Mouse (Mus musculus): ENCODE results near the gene Ccdc184. TPM values are rescaled to one million over a fixed set of nuclear protein-coding genes. Genes with fewer than 3 reads are reported as not detected.

Ccdc184 gene
- total and polyA plus RNA-seq, 3 experiments = 0.52 TPM; not detected in 2

DNA sequence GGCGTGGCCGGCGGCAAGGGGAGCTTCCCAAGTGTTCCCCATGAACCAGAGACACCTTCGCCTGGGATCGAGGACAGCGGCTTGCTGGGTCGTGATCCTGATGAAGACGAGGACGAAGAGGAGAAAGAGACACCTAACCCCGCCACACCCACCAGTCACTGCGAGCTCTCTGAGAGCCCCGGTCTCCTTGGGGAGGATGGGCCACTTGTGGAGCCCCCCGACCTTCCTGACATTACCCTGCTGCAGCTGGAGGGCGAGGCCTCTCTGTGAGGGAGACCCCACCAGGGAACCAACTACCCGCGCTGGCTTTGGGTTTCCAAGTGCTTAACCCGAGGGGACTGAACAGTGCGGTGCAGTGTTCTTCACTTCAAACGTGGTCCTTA, 1.7 kb downstream of the Ccdc184 start:
- peaks cover 30 to 45% of the 10 kb centered on the region in 2 experiments for H3K27me3 ChIP-seq (ENCODE audit: control insufficient read depth in 1 of 2, insufficient read depth in 2 of 2, low read length in 2 of 2)
- no peak overlapping the region for H3K9ac ChIP-seq (ENCODE audit: control insufficient read depth, low read depth, low read length, poor library complexity, severe bottlenecking)
- H3K9me3 ChIP-seq (replicated peaks; ENCODE audit: insufficient read depth, low read length) = no peaks in the 10 kb centered on the region
- TF ChIP-seq ZC3H11A (IDR thresholded peaks at IDR 0.05; ENCODE audit: low read depth, low read length) (no peak), USF2 (IDR thresholded peaks at IDR 0.05; ENCODE audit: borderline replicate concordance in 1 of 2, insufficient read depth in 1 of 2, low read depth in 1 of 2, low read length in 2 of 2) (no peak), MAFK (IDR thresholded peaks at IDR 0.05; ENCODE audit: borderline replicate concordance, low read depth, low read length) (no peak), POLR2AphosphoS2 (IDR thresholded peaks at IDR 0.05; ENCODE audit: low read length) (no peak), TBP (IDR thresholded peaks at IDR 0.05; ENCODE audit: low read depth, low read length) (no peak), HCFC1 (IDR thresholded peaks at IDR 0.05; ENCODE audit: low read depth, low read length) (no peak), NELFE (IDR thresholded peaks at IDR 0.05; ENCODE audit: low read depth, low read length) (no peak), POLR2AphosphoS5 (IDR thresholded peaks at IDR 0.05; ENCODE audit: borderline replicate concordance, low read depth, low read length) (no peak), E2F4 (IDR thresholded peaks at IDR 0.05; ENCODE audit: borderline replicate concordance, low read depth, low read length) (no peak), EP300 (IDR thresholded peaks at IDR 0.05; ENCODE audit: low read depth in 1 of 2, low read length in 2 of 2) (no peak), ZKSCAN1 (IDR thresholded peaks at IDR 0.05; ENCODE audit: low read depth, low read length) (no peak), GABPA (IDR thresholded peaks at IDR 0.05; ENCODE audit: low read depth, low read length) (no peak), TCF12 (IDR thresholded peaks at IDR 0.05; ENCODE audit: low read depth, low read length) (no peak), MYB (IDR thresholded peaks at IDR 0.05; ENCODE audit: low read depth, low read length) (no peak), ETS1 (IDR thresholded peaks at IDR 0.05; ENCODE audit: low read depth, low read length) (no peak), KAT2A (conservative IDR thresholded peaks at IDR 0.05; ENCODE audit: low read depth, low read length) (no peak), ZNF384 (IDR thresholded peaks at IDR 0.05; ENCODE audit: low read depth, low read length) (no peak)
- DNase-seq (ENCODE audit: low read depth, low spot score) = no peak
- H3K36me3 ChIP-seq (ENCODE audit: control insufficient read depth in 1 of 2, insufficient read depth in 2 of 2, low read length in 2 of 2) = no peaks in the 10 kb centered on the region
- H3K27ac ChIP-seq (ENCODE audit: control insufficient read depth, low read depth, low read length) = no peak overlapping the region
- H3K4me1 ChIP-seq (ENCODE audit: control insufficient read depth in 1 of 2, insufficient read depth in 2 of 2, low read length in 2 of 2) = no peaks in the 10 kb centered on the region
- no peak overlapping the region for H3K4me3 ChIP-seq (ENCODE audit: control insufficient read depth in 1 of 2, insufficient read depth in 1 of 2, low read depth in 2 of 2, low read length in 2 of 2)
- H3K79me2 ChIP-seq (ENCODE audit: control insufficient read depth, insufficient read depth, low read length, poor library complexity) = no peaks in the 10 kb centered on the region

GRCm38 (mm10) chr15:98170365-98170764, 3.4 kb downstream of the Ccdc184 start:
- Histone ChIP-seq H3K79me2 (ENCODE audit: control insufficient read depth, insufficient read depth, low read length, poor library complexity) (no peaks in the 10 kb centered on the region), H3K27me3 (ENCODE audit: control insufficient read depth in 1 of 2, insufficient read depth in 2 of 2, low read length in 2 of 2) (peaks cover 31 to 39% of the 10 kb centered on the region in 2 experiments), H3K9ac (ENCODE audit: control insufficient read depth, low read depth, low read length, poor library complexity, severe bottlenecking) (no peak overlapping the region), H3K36me3 (ENCODE audit: control insufficient read depth in 1 of 2, insufficient read depth in 2 of 2, low read length in 2 of 2) (no peaks in the 10 kb centered on the region), H3K9me3 (replicated peaks; ENCODE audit: insufficient read depth, low read length) (no peaks in the 10 kb centered on the region), H3K4me1 (ENCODE audit: control insufficient read depth in 1 of 2, insufficient read depth in 2 of 2, low read length in 2 of 2) (no peaks in the 10 kb centered on the region), H3K27ac (ENCODE audit: control insufficient read depth, low read depth, low read length) (no peak overlapping the region), H3K4me3 (ENCODE audit: control insufficient read depth in 1 of 2, insufficient read depth in 1 of 2, low read depth in 2 of 2, low read length in 2 of 2) (no peak overlapping the region)
- TF ChIP-seq RCOR1 (IDR thresholded peaks at IDR 0.05; ENCODE audit: low read depth, low read length) (no peak), MAFK (IDR thresholded peaks at IDR 0.05; ENCODE audit: borderline replicate concordance, low read depth, low read length) (no peak), MXI1 (IDR thresholded peaks at IDR 0.05; ENCODE audit: low read depth, low read length) (no peak), CHD2 (IDR thresholded peaks at IDR 0.05; ENCODE audit: low read length) (no peak), E2F4 (IDR thresholded peaks at IDR 0.05; ENCODE audit: borderline replicate concordance, low read depth, low read length) (no peak), TAL1 (IDR thresholded peaks at IDR 0.05; ENCODE audit: low read length) (no peak), ZMIZ1 (IDR thresholded peaks at IDR 0.05; ENCODE audit: low read depth, low read length) (no peak), ZKSCAN1 (IDR thresholded peaks at IDR 0.05; ENCODE audit: low read depth, low read length) (no peak), NRF1 (IDR thresholded peaks at IDR 0.05; ENCODE audit: insufficient read depth, low read depth, low read length, poor library complexity, severe bottlenecking) (no peak), UBTF (IDR thresholded peaks at IDR 0.05; ENCODE audit: borderline replicate concordance, insufficient read depth, low read depth, low read length) (no peak), TBP (IDR thresholded peaks at IDR 0.05; ENCODE audit: low read depth, low read length) (no peak), BHLHE40 (IDR thresholded peaks at IDR 0.05; ENCODE audit: borderline replicate concordance, low read depth, low read length) (no peak), TCF12 (IDR thresholded peaks at IDR 0.05; ENCODE audit: low read depth, low read length) (no peak), SMC3 (IDR thresholded peaks at IDR 0.05; ENCODE audit: low read depth, low read length) (no peak), POLR2AphosphoS5 (IDR thresholded peaks at IDR 0.05; ENCODE audit: borderline replicate concordance, low read depth, low read length) (no peak)
- no peak for DNase-seq (ENCODE audit: low read depth, low spot score)

Data from MEL (cell line).